Mouse (Mus musculus): ENCODE measurements at regions not wholly inside any gene's neighbourhood (a gene's known extent, or its start where the extent isn't known, plus 50 kb on each side); places are given as distances from the start of the nearest gene placed in this dataset.

DNA sequence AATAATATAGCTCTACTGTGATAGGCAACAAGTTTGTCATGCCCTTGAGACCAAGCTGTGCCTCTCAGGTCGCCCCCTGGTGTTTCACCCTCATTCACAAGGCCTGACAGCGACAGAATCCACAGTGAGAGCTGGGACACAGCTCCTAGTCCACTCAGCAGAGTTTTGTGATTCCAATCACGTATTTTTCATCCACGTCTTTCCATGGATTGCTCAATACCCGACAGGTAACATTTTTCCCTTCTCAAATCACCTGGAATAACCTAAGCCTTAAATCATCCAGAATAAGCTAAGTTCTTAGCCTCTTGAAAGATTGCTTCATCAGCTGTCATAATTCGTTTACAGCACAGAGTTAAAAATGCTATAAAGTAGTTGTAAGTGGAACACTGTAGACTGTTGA is 211.3 kb downstream of the Ccdc91 start:
- ATAC-seq (replicated peaks; ENCODE audit: low FRiP score), result no peak
- Histone ChIP-seq H3K36me3 (ENCODE audit: control insufficient read depth, insufficient read depth, low read length) (no peaks in the 10 kb centered on the region), H3K4me2 (no peak overlapping the region), H3K27me3 (replicated peaks; ENCODE audit: control insufficient read depth, insufficient read depth, low read length) (no peaks in the 10 kb centered on the region), H3K9ac (ENCODE audit: low read depth, low read length) (no peak overlapping the region), H3K4me3 (ENCODE audit: low read depth, low read length) (no peak overlapping the region), H3K27ac (ENCODE audit: low read depth, low read length) (no peak overlapping the region), H3K9me3 (ENCODE audit: control insufficient read depth, low read length) (no peaks in the 10 kb centered on the region), H3K4me1 (replicated peaks; ENCODE audit: control insufficient read depth, insufficient read depth, low read length) (no peaks in the 10 kb centered on the region)
- DNase-seq (ENCODE audit: low spot score), result no peak
- 62% methylated on average over 6 of the region's 6 CpGs for WGBS

DNA sequence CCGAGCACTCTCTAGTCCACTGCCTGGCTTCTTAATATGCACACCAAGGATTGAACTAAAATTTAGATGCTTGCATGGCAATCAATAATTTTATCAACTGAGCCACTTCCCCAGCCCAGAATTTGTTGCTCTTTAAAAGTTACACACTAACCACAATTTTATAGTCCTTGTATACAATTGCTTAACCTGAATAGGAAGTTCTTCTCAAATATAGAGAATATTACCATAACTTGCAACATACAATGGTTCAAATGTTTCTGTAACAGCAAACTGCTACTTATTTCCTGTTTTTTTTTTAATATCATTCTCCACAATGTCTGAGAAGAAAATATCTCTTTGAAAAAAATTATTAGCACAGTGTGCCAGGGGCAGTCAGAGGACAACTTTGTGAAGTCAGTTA is 222.6 kb downstream of the Ccdc91 start:
- H3K36me3 ChIP-seq (ENCODE audit: control insufficient read depth, insufficient read depth, low read length), result no peaks in the 10 kb centered on the region
- no peak overlapping the region for H3K9ac ChIP-seq (ENCODE audit: low read depth, low read length)
- no peaks in the 10 kb centered on the region for H3K4me1 ChIP-seq (replicated peaks; ENCODE audit: control insufficient read depth, insufficient read depth, low read length)
- DNase-seq (ENCODE audit: low spot score), result no peak
- no peak overlapping the region for H3K27ac ChIP-seq (ENCODE audit: low read depth, low read length)
- ATAC-seq (replicated peaks; ENCODE audit: low FRiP score), result no peak
- no peak overlapping the region for H3K4me2 ChIP-seq
- H3K27me3 ChIP-seq (replicated peaks; ENCODE audit: control insufficient read depth, insufficient read depth, low read length), result no peaks in the 10 kb centered on the region
- H3K4me3 ChIP-seq (ENCODE audit: low read depth, low read length), result no peak overlapping the region
- no peaks in the 10 kb centered on the region for H3K9me3 ChIP-seq (ENCODE audit: control insufficient read depth, low read length)
- 73% methylated on average over 1 of the region's 1 CpGs for WGBS

DNA sequence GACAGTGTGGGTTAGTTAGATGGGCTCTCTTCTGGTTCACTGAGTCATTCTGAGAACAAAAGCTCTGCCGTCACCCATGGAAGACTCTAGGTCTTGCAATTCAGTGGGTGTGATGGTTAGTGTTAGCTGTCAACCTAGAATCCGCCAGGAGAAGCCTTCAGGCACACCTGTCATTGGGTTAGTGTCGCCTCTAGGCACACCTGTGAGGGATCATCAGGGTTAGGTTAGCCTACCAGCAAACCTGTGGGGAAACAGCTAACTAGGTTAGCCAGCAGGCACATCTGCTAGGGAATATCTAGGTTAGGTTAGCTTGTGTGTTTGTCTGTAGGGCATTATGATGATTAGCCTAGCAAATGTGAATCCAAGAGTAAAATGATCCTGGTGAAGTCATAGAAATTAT is 223.8 kb downstream of the Ccdc91 start:
- Histone ChIP-seq H3K4me2 (no peak overlapping the region), H3K4me3 (ENCODE audit: low read depth, low read length) (no peak overlapping the region), H3K4me1 (replicated peaks; ENCODE audit: control insufficient read depth, insufficient read depth, low read length) (no peaks in the 10 kb centered on the region), H3K27me3 (replicated peaks; ENCODE audit: control insufficient read depth, insufficient read depth, low read length) (no peaks in the 10 kb centered on the region), H3K27ac (ENCODE audit: low read depth, low read length) (no peak overlapping the region), H3K36me3 (ENCODE audit: control insufficient read depth, insufficient read depth, low read length) (no peaks in the 10 kb centered on the region), H3K9ac (ENCODE audit: low read depth, low read length) (no peak overlapping the region), H3K9me3 (ENCODE audit: control insufficient read depth, low read length) (no peaks in the 10 kb centered on the region)
- ATAC-seq (replicated peaks; ENCODE audit: low FRiP score) (no peak), DNase-seq (ENCODE audit: low spot score) (no peak)
- 75% methylated on average over 3 of the region's 3 CpGs for WGBS

DNA sequence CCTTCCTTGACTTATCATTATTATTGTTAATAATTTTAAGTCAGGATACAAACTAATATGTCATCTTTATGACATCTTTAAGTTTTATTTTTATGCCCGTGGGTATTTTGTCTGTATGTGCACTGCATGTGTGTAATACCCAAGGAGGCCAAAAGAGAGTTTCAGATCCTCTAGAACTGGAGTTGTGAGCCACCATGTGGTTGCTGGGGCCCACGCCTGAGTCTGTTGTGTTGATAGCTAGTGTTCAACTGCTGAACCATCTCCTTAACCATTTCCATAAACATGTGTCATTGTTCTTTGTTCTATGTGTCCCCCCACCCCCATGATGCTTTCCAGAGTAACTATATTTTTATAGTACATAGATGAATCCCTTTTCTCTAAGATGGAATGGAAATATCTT is 225.0 kb downstream of the Ccdc91 start:
- DNase-seq (ENCODE audit: low spot score) (no peak), ATAC-seq (replicated peaks; ENCODE audit: low FRiP score) (no peak)
- Histone ChIP-seq H3K36me3 (ENCODE audit: control insufficient read depth, insufficient read depth, low read length) (no peaks in the 10 kb centered on the region), H3K9ac (ENCODE audit: low read depth, low read length) (no peak overlapping the region), H3K4me3 (ENCODE audit: low read depth, low read length) (no peak overlapping the region), H3K4me1 (replicated peaks; ENCODE audit: control insufficient read depth, insufficient read depth, low read length) (no peaks in the 10 kb centered on the region), H3K9me3 (ENCODE audit: control insufficient read depth, low read length) (no peaks in the 10 kb centered on the region), H3K27ac (ENCODE audit: low read depth, low read length) (no peak overlapping the region), H3K4me2 (no peak overlapping the region), H3K27me3 (replicated peaks; ENCODE audit: control insufficient read depth, insufficient read depth, low read length) (no peaks in the 10 kb centered on the region)
- 62% methylated on average over 2 of the region's 2 CpGs for WGBS

DNA sequence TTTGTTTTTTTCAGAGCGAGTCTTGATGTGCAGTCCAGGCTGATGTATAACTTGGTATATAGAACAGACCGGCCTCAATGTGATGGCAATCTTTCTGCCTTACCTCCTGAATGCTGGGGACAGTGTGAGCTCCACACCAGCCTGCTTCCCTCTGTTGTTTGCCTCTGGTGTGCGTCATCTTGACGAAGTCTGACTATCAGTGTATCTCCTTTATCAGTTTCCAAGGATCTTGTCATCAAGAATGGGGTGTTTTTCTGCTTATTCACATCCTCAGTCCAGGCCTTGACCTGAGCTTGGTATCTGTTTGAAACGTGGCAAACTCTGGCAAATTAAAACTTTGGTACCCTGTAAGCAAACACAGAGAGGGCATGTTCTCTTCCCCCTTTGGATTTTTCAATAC is 226.3 kb downstream of the Ccdc91 start:
- Histone ChIP-seq H3K4me1 (replicated peaks; ENCODE audit: control insufficient read depth, insufficient read depth, low read length) (no peaks in the 10 kb centered on the region), H3K27ac (ENCODE audit: low read depth, low read length) (no peak overlapping the region), H3K9ac (ENCODE audit: low read depth, low read length) (no peak overlapping the region), H3K27me3 (replicated peaks; ENCODE audit: control insufficient read depth, insufficient read depth, low read length) (no peaks in the 10 kb centered on the region), H3K9me3 (ENCODE audit: control insufficient read depth, low read length) (no peaks in the 10 kb centered on the region), H3K4me2 (no peak overlapping the region), H3K4me3 (ENCODE audit: low read depth, low read length) (no peak overlapping the region), H3K36me3 (ENCODE audit: control insufficient read depth, insufficient read depth, low read length) (no peaks in the 10 kb centered on the region)
- no peak for ATAC-seq (replicated peaks; ENCODE audit: low FRiP score)
- WGBS, result 63% methylated on average over 5 of the region's 5 CpGs
- DNase-seq (ENCODE audit: low spot score), result no peak

DNA sequence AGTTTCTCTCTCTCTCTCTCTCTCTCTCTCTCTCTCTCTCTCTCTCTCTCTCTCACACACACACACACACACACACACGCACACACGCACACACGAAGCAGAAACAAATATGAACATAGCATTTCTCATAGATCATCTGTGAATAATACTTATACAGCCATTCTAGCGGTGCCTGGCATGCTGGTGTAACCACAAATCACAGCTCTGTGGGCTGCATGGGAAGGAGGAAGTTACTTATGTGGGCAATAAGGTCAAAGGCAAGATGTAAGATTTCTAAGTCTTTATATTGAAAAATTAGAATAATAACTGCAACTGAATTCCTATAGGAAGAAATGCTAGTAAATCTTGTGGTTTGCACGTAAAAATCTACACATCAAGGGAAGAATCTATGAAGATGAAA is 228.7 kb downstream of the Ccdc91 start:
- H3K4me2 ChIP-seq, result no peak overlapping the region
- no peak overlapping the region for H3K27ac ChIP-seq (ENCODE audit: low read depth, low read length)
- no peaks in the 10 kb centered on the region for H3K27me3 ChIP-seq (replicated peaks; ENCODE audit: control insufficient read depth, insufficient read depth, low read length)
- no peaks in the 10 kb centered on the region for H3K36me3 ChIP-seq (ENCODE audit: control insufficient read depth, insufficient read depth, low read length)
- DNase-seq (ENCODE audit: low spot score), result no peak
- no peak for ATAC-seq (replicated peaks; ENCODE audit: low FRiP score)
- no peak overlapping the region for H3K9ac ChIP-seq (ENCODE audit: low read depth, low read length)
- WGBS, result 77% methylated on average over 5 of the region's 5 CpGs
- H3K4me1 ChIP-seq (replicated peaks; ENCODE audit: control insufficient read depth, insufficient read depth, low read length), result no peaks in the 10 kb centered on the region
- H3K9me3 ChIP-seq (ENCODE audit: control insufficient read depth, low read length), result no peaks in the 10 kb centered on the region
- no peak overlapping the region for H3K4me3 ChIP-seq (ENCODE audit: low read depth, low read length)

DNA sequence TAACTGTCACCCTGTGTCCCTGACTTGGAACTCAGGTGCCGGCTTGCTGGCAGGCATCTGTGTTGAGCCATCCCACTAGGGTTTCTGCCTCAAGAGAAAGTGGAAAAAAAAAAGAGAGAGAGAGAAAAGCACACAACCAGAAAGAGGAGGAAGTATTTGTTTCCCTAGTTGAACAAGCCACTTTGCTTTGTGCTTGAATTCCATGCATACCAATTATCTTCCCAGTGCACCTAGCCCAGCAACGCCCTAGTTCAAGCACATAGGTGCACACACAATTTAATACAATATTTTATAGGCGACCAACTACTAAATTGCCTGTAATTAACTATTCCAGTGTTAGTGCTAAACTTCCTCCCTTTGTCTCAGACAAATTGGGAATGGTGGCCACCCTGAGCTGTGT is 230.3 kb downstream of the Ccdc91 start:
- Histone ChIP-seq H3K4me1 (replicated peaks; ENCODE audit: control insufficient read depth, insufficient read depth, low read length) (no peaks in the 10 kb centered on the region), H3K27me3 (replicated peaks; ENCODE audit: control insufficient read depth, insufficient read depth, low read length) (no peaks in the 10 kb centered on the region), H3K9me3 (ENCODE audit: control insufficient read depth, low read length) (no peaks in the 10 kb centered on the region), H3K4me2 (no peak overlapping the region), H3K27ac (ENCODE audit: low read depth, low read length) (no peak overlapping the region), H3K36me3 (ENCODE audit: control insufficient read depth, insufficient read depth, low read length) (no peaks in the 10 kb centered on the region), H3K9ac (ENCODE audit: low read depth, low read length) (no peak overlapping the region), H3K4me3 (ENCODE audit: low read depth, low read length) (no peak overlapping the region)
- DNase-seq (ENCODE audit: low spot score) (no peak), ATAC-seq (replicated peaks; ENCODE audit: low FRiP score) (no peak)
- 63% methylated on average over 3 of the region's 3 CpGs for WGBS

DNA sequence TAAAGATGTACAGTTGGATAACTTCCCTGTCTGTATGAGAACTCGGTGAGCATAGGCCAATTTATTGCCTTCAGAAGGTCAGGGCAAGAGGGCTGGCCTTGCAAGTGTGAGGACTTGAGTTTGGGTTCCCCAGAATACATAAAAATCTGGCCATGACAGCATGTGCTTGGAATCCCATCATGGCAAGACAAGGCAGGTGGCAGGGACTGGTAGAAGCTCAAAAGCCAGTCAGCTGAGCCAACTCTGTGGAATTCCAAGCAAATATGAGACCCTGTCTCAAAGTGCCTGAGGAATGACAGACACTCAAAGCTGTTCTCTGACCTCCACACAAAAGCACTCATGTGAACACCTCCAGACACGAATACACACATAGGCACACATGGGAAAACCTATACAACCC is 231.1 kb downstream of the Ccdc91 start:
- no peak overlapping the region for H3K9ac ChIP-seq (ENCODE audit: low read depth, low read length)
- DNase-seq (ENCODE audit: low spot score) (no peak), ATAC-seq (replicated peaks; ENCODE audit: low FRiP score) (no peak)
- no peaks in the 10 kb centered on the region for H3K9me3 ChIP-seq (ENCODE audit: control insufficient read depth, low read length)
- H3K4me2 ChIP-seq, result no peak overlapping the region
- 79% methylated on average over 2 of the region's 2 CpGs for WGBS
- no peak overlapping the region for H3K27ac ChIP-seq (ENCODE audit: low read depth, low read length)
- H3K4me1 ChIP-seq (replicated peaks; ENCODE audit: control insufficient read depth, insufficient read depth, low read length), result no peaks in the 10 kb centered on the region
- H3K4me3 ChIP-seq (ENCODE audit: low read depth, low read length), result no peak overlapping the region
- no peaks in the 10 kb centered on the region for H3K27me3 ChIP-seq (replicated peaks; ENCODE audit: control insufficient read depth, insufficient read depth, low read length)
- H3K36me3 ChIP-seq (ENCODE audit: control insufficient read depth, insufficient read depth, low read length), result no peaks in the 10 kb centered on the region

DNA sequence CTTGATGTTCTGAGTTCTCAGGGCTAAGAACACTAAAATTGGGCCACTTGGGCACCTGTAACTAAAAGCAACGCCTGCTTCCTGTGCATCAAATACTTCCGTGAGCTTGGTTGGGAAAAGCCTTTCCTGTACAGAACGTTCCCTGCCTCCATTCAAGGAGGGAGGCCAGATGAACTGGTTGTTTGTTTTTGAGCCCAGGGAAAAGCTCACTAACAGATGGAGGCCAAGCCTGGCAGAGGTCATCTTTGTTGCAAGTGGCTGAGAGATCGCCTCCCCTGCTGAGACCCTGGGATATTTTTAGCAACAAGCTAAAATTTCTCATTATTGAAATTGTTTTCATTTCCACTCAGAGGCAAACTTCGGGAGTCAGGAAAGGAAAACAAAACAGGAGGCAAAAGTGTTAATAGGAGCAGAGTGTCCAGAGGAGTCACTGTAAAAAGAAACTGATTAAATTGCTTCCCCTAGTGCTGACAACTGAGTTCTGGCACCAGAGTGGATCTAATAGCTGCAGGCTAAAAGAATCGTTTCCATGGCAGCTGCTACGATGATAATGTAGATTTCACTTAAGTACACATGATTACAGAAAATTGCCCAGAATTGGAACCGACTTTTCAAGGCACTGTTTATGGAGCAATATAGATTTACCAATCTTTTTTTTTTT is 242.6 kb downstream of the Ccdc91 start:
- Histone ChIP-seq H3K9me3 (ENCODE audit: control insufficient read depth, low read length) (no peaks in the 10 kb centered on the region), H3K4me1 (replicated peaks; ENCODE audit: control insufficient read depth, insufficient read depth, low read length) (no peaks in the 10 kb centered on the region), H3K27ac (ENCODE audit: low read depth, low read length) (no peak overlapping the region), H3K4me2 (no peak overlapping the region), H3K9ac (ENCODE audit: low read depth, low read length) (no peak overlapping the region), H3K27me3 (replicated peaks; ENCODE audit: control insufficient read depth, insufficient read depth, low read length) (no peaks in the 10 kb centered on the region), H3K36me3 (ENCODE audit: control insufficient read depth, insufficient read depth, low read length) (no peaks in the 10 kb centered on the region), H3K4me3 (ENCODE audit: low read depth, low read length) (no peak overlapping the region)
- whole genome bisulfite sequencing, result 54% methylated on average over 8 of the region's 8 CpGs
- ATAC-seq (replicated peaks; ENCODE audit: low FRiP score), result no peak
- DNase-seq (ENCODE audit: low spot score), result no peak

All from liver, embryonic 11.5 days (tissue).